Mouse (Mus musculus) forebrain, embryonic 14.5 days (tissue): ENCODE data around the gene Sh3rf1. TPM values are rescaled to one million over a fixed set of nuclear protein-coding genes. Genes with fewer than 3 reads are reported as not detected.

Experiments
- ATAC-seq: fragments of 200-750 bp; cut with Nextera tagmentation; 2 replicates; pipeline ENCODE4 v1.8.0; 2017; ENCODE audit warnings: mild to moderate bottlenecking, moderate library complexity
- DNase-seq: peaks from one replicate; pipeline ENCODE4 v3.0.0-alpha.2; 2015; ENCODE audit warnings: low spot score
- H3K27ac ChIP-seq: fragments of 300-500 bp; sonication (generic); 2 replicates; pipeline ENCODE4 v1.5.1; 2014; ENCODE audit warnings: low read depth, mild to moderate bottlenecking, control low read depth, low read length, moderate library complexity
- H3K27me3 ChIP-seq: fragments of 300-500 bp; sonication (generic); replicated peaks from 2 replicates; pipeline ENCODE4 v1.6.1; 2014; ENCODE audit warnings: low read length, control low read depth, mixed read lengths; ENCODE audit not compliant: control insufficient read depth, insufficient read depth
- H3K36me3 ChIP-seq: fragments of 300-500 bp; sonication (generic); 2 replicates; pipeline ENCODE4 v1.6.1; 2014; ENCODE audit warnings: low read length, control low read depth; ENCODE audit not compliant: control insufficient read depth, insufficient read depth
- H3K4me1 ChIP-seq: fragments of 300-500 bp; sonication (generic); 2 replicates; pipeline ENCODE4 v1.6.1; 2014; ENCODE audit warnings: antibody characterized with exemption, low read length, control low read depth; ENCODE audit not compliant: control insufficient read depth, insufficient read depth
- H3K4me2 ChIP-seq: fragments of 300-500 bp; sonication (generic); 2 replicates; pipeline ENCODE4 v1.6.1; 2014; ENCODE audit warnings: mild to moderate bottlenecking, control low read depth, low read length
- H3K4me3 ChIP-seq: fragments of 300-500 bp; sonication (generic); 2 replicates; pipeline ENCODE4 v1.5.1; 2014; ENCODE audit warnings: low read depth, low read length, control low read depth
- H3K9ac ChIP-seq: fragments of 300-500 bp; sonication (generic); 2 replicates; pipeline ENCODE4 v1.6.1; 2014; ENCODE audit warnings: mild to moderate bottlenecking, low read length, control low read depth, moderate library complexity
- H3K9me3 ChIP-seq: fragments of 300-500 bp; sonication (generic); replicated peaks from 2 replicates; pipeline ENCODE4 v1.6.1; 2016; ENCODE audit warnings: low read length, control low read depth, mixed read lengths; ENCODE audit not compliant: control insufficient read depth
- WGBS: fragments of 180-500 bp; shearing (Covaris S2); extraction: QIAGEN DNeasy Blood & Tissue Kit; methylation state at CpG from one replicate; pipeline ENCODE4 v1.1.7; 2014; 5-methylcytosine and 5-hydroxymethylcytosine counted together
- polyA plus RNA-seq: library from polyadenylated mRNA; unstranded; fragments of >200 nt; fragmentation: Nextera tagmentation; extraction: Ambion mirVana; gene quantifications from 2 replicates; pipeline ENCODE4 v1.2.1, GENCODE M21; 2014

Sh3rf1 gene
- polyA plus RNA-seq, 1 experiment from 2014 or later, result 27.1 TPM

DNA sequence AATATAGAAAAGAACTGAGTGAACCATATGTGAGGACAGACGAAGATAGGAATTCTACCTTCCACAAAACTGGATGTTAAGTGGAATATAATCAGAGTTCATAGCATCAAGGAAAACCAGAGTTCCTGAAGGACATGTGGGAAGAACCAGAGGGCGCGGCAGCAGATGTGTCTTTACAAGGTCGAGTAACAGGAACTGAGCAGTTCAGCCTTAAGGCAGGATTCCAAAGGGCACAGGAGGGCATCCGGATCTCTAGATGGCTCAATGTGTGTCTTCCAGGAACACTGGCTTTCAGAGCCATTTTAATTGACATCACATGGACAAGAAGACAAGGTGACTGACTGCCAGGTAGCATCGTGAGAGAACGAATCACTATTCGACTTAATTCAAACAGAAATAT lies 102.6 kb downstream of the Sh3rf1 start:
- ATAC-seq, result no peak
- Histone ChIP-seq H3K4me1 (peaks cover 28% of the 10 kb centered on the region), H3K27me3 (no peaks in the 10 kb centered on the region), H3K9me3 (no peaks in the 10 kb centered on the region), H3K9ac (no peak overlapping the region), H3K27ac (no peak overlapping the region), H3K36me3 (peaks cover 13% of the 10 kb centered on the region), H3K4me2 (no peak overlapping the region), H3K4me3 (no peak overlapping the region)
- WGBS, result 88% methylated on average over 8 of the region's 8 CpGs
- DNase-seq, result no peak

DNA sequence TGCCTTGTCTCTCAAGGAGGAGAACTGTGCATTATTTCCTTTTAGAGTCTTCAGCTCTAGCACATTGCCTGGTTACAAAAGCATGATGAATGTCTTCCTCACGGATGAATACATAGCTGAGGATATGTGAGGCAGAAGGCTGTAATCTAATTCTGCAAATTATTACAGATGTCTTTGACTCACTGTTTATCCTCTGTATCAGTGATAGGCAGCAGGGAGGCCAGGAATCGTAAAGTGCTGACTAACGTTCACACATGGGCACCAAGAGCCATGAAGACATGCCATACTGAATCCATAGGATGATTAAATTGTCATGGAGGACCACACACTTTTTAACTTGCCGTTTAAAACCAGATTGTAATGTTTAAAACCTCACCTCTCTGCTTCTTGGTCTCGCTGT lies 103.7 kb downstream of the Sh3rf1 start:
- Histone ChIP-seq H3K9me3 (no peaks in the 10 kb centered on the region), H3K9ac (no peak overlapping the region), H3K4me3 (no peak overlapping the region), H3K27ac (no peak overlapping the region), H3K4me1 (peaks cover 27% of the 10 kb centered on the region), H3K4me2 (no peak overlapping the region), H3K27me3 (no peaks in the 10 kb centered on the region), H3K36me3 (peaks cover 15% of the 10 kb centered on the region)
- WGBS, result 88% methylated on average over 5 of the region's 5 CpGs
- ATAC-seq (no peak), DNase-seq (no peak)

DNA sequence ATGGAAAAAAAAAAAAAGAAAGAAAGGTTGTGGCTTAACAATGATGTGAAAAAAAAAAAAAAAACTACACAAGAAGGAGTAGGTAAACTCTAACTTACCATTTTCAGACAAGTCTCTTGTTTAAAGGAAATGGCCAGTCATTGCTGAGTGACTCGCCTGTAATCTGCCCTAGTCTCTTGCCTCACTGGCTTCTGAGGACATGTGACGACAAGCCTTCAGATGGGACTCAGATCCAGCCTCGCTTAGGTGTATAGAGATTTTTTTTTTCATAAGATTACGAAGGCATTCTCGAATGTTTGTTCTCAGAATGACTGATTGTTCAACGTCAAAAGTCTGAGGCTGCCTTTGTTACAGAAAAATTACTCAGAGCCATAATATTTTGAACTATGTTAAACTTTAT lies 116.0 kb downstream of the Sh3rf1 start:
- WGBS, result 90% methylated on average over 6 of the region's 6 CpGs
- Histone ChIP-seq H3K36me3 (peaks cover 6% of the 10 kb centered on the region), H3K4me1 (no peaks in the 10 kb centered on the region), H3K9me3 (no peaks in the 10 kb centered on the region), H3K27me3 (no peaks in the 10 kb centered on the region), H3K4me3 (no peak overlapping the region), H3K4me2 (no peak overlapping the region), H3K27ac (no peak overlapping the region), H3K9ac (no peak overlapping the region)
- ATAC-seq, result no peak
- no peak for DNase-seq

DNA sequence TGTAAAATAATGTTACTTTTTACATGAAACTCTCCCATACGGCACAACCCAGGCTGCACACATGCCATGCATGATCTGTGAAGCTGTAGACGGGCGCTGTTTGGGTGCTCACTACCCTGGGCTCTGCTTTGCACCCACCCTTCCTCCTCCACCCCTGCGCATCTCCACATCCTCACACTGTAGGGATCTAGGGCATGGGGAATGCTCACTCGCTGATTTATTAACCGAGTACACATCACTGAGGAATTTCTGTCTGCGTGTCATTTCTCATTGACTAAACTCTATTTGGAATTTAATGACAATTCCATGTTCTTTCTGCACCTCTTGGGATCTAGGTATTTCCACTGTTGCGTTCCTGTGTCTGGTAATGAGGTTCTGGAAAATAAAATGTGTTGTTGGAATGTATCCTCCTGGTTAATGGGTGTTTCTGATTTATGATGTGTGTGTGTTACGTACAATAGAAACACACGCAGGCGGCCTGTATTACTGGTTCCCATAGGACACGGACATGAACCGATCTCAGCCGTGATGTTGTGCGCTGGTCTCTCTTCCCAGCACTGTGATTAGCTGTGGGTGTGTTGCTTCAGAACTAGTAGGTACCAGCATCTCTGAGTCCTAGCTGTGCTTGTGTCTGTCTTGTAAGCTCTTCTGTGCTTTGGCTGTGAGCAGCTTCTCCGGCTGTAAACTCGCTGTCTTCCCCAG lies 116.8 kb downstream of the Sh3rf1 start:
- Histone ChIP-seq H3K36me3 (peaks cover 6% of the 10 kb centered on the region), H3K9me3 (no peaks in the 10 kb centered on the region), H3K27ac (no peak overlapping the region), H3K4me3 (no peak overlapping the region), H3K4me2 (no peak overlapping the region), H3K27me3 (no peaks in the 10 kb centered on the region), H3K4me1 (no peaks in the 10 kb centered on the region), H3K9ac (no peak overlapping the region)
- DNase-seq, result no peak
- 95% methylated on average over 17 of the region's 17 CpGs for WGBS
- no peak for ATAC-seq

DNA sequence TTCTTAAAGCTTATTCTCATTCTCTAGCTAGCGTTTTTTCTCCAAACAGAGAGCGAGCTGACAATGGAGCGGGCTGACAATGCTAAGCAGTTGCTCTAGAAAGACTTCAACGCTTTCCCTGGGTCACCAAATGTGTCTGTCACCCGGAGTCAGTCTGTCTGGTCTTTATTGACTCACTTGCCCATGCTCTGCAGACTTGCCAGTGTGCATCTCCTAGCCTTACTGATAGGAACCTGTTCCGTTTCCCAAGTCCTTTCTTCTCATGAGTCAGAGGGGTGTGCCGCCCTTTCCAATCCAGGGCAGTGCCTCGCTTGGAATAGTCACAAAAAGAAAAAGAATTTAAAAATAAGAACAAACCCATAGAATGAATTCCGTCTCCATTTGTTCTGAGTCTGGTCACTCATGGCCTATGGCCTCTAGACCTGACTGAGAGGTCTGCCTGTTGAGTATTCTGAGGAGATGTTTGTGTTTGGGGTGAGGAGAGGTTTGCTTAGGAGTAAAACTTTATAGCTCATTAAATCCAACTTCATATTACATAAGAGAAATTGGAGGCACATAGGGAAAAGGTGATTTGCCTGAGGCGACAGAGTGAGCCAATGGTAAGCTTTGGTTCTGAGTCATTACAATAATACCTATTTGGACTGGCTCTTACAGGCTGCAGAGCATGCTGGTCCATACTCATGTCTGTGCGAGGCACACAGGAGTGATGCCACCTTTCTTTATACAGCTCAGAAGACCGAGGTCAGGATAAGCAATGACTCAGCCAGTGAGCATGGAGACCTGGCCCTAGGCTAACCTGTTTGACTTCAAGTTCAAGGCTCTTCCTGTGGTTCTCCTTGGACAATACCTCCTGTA lies 118.1 kb downstream of the Sh3rf1 start:
- Histone ChIP-seq H3K9ac (no peak overlapping the region), H3K4me1 (no peaks in the 10 kb centered on the region), H3K27me3 (no peaks in the 10 kb centered on the region), H3K4me3 (no peak overlapping the region), H3K36me3 (no peaks in the 10 kb centered on the region), H3K9me3 (no peaks in the 10 kb centered on the region), H3K27ac (no peak overlapping the region), H3K4me2 (no peak overlapping the region)
- ATAC-seq, result no peak
- DNase-seq, result no peak
- WGBS, result 78% methylated on average over 12 of the region's 12 CpGs

DNA sequence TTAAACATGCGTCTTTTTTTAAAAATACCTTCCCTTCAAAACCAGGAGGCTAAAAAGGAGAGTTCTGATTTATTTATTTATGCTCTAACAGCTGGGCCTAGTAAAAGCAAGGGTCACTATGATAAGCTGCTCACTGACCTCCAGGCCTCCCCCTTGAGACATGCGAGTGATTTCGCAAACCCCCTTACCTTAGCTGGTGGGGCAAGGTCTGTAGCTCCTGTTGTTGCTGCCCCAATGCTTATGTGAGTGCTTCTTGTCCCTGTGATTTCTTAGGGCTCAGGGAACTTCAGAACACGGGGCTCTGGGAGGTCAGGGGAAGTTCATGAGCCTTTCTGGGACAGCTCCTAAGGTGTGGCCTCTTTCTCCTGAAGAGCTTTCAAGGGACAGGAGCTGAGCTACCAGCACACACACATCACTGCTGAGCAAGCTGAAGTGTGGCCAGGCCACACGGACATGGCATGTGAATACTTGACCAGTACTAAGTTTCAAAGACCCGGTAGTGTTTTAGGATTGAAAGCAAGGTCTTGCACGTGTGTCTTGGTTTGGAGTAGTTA lies 118.9 kb downstream of the Sh3rf1 start:
- ATAC-seq (no peak), DNase-seq (no peak)
- Histone ChIP-seq H3K27me3 (no peaks in the 10 kb centered on the region), H3K36me3 (no peaks in the 10 kb centered on the region), H3K4me2 (no peak overlapping the region), H3K9me3 (no peaks in the 10 kb centered on the region), H3K27ac (no peak overlapping the region), H3K4me3 (no peak overlapping the region), H3K4me1 (no peaks in the 10 kb centered on the region), H3K9ac (no peak overlapping the region)
- 89% methylated on average over 7 of the region's 7 CpGs for WGBS

DNA sequence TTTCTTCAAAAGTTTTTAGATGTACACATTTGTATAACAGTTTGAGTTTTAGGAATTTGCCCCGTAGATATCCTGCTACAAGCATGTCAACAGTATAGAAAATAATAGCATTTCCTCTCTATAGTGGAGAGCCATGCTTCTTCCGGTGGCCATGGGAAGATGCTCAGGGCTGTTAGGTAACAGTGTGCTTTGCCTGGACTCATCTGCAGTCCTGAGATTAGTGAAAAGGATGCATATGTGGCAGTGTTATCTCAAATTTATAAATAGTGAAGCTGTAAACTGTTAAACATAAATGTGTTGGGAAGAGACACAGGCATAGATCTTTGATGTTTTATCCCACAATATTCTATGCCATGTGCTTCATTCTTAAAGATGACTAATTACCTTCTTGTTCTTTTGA lies 120.8 kb downstream of the Sh3rf1 start:
- Histone ChIP-seq H3K27ac (no peak overlapping the region), H3K9ac (no peak overlapping the region), H3K4me3 (no peak overlapping the region), H3K4me2 (no peak overlapping the region), H3K27me3 (no peaks in the 10 kb centered on the region), H3K36me3 (peaks cover 3% of the 10 kb centered on the region; the same call in 1 of the 2 replicates), H3K4me1 (no peaks in the 10 kb centered on the region), H3K9me3 (no peaks in the 10 kb centered on the region)
- no peak for ATAC-seq
- DNase-seq, result no peak
- 92% methylated on average over 2 of the region's 2 CpGs for WGBS

DNA sequence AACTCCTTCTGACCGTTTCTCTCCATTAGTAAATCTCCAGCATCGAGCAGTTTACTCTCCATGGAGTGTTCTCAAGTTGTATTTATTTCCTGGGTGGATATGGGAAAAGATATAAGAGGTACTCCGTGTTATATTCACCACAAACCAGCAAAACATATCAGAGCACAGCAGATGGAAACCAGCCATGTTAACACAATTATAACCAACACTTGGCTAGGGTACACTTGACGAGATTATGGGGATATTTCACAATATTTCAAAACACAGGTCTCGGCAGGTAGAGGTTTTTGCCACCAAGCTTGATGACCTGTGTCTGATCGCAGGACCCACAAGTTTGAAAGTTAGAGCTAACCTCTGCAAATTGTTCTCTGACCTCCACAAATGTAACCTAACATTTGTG lies 123.3 kb downstream of the Sh3rf1 start:
- H3K27me3 ChIP-seq, result no peaks in the 10 kb centered on the region
- 94% methylated on average over 6 of the region's 6 CpGs for WGBS
- DNase-seq (no peak), ATAC-seq (no peak)
- H3K9ac ChIP-seq, result no peak overlapping the region
- no peak overlapping the region for H3K4me3 ChIP-seq
- H3K9me3 ChIP-seq, result no peaks in the 10 kb centered on the region
- H3K36me3 ChIP-seq, result peaks cover 8% of the 10 kb centered on the region
- H3K4me2 ChIP-seq, result no peak overlapping the region
- no peak overlapping the region for H3K27ac ChIP-seq
- H3K4me1 ChIP-seq, result no peaks in the 10 kb centered on the region

DNA sequence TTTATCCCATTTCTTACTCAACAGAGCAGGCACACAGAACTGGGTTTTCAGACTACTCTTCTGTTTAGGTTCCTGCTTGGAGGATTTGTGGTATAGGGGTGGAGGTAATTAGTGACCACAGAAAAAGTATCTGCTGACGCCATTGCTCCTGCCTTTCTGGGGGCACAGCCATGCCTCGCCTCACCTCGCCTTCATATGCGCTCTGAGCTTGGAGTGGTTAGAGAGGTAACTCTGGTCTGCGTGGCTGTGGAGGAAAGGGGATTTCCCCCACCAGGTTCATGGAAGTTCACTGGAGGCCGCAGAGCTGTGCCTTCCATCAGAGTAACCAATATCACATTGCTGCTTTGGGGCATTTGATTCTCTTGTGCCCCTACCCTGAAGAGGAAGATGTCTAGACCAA lies 123.9 kb downstream of the Sh3rf1 start:
- H3K27me3 ChIP-seq, result no peaks in the 10 kb centered on the region
- H3K9me3 ChIP-seq, result no peaks in the 10 kb centered on the region
- no peak overlapping the region for H3K4me2 ChIP-seq
- H3K27ac ChIP-seq, result no peak overlapping the region
- peaks cover 8% of the 10 kb centered on the region for H3K36me3 ChIP-seq
- H3K4me1 ChIP-seq, result no peaks in the 10 kb centered on the region
- DNase-seq (no peak), ATAC-seq (no peak)
- no peak overlapping the region for H3K4me3 ChIP-seq
- no peak overlapping the region for H3K9ac ChIP-seq
- 91% methylated on average over 6 of the region's 6 CpGs for WGBS
